Mouse (Mus musculus): ENCODE results near the gene Parp8.

Gene Parp8

GRCm38 (mm10) chr13:117018676-117019075 is 6.7 kb downstream of the Parp8 start:
- DNase-seq (ENCODE audit: low read depth, low spot score): no peak

GRCm38 (mm10) chr13:117013516-117013915 is 11.8 kb downstream of the Parp8 start:
- no peak for DNase-seq (ENCODE audit: low read depth, low spot score)

DNA sequence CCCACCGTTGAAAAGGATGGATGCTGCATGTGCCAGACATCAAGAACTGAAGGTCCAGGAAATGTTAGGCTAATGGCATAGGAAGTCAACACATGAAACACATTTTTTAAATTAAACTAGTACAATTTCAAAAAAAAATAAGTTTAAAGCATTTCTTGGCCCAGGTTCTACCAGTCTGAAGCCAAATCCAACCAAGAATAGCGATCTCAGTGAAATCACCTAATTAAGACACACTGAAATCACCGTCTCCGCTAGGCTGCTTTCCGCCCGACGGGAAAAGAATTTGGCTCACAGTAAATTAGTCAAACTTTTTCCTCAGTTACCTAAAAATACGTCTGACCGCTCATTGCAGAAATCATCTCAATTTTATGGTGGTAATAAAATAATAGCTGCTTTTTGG is 13.3 kb downstream of the Parp8 start:
- DNase-seq (ENCODE audit: low read depth, low spot score): no peak

DNA sequence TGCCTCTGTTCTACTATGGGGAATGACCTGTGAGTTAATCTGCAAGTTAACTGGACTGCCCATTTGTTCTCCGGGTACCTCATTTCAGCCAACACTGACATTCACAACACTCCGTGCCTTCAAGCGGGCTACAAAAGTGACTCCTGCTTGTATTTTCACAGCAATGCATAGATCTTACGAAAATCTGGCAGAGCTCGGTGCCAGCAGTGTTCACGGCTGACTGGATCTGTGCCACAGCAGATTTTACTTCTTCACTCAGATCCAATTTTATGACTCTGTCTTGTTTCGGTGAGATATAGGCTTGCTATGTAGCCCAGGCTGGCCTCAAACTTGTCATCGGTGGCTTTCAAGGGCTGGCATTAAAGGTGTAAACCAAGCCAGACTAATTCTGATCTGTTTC is 15.2 kb downstream of the Parp8 start:
- no peak for DNase-seq (ENCODE audit: low read depth, low spot score)

GRCm38 (mm10) chr13:117008021-117009015 is 17.0 kb downstream of the Parp8 start:
- DNase-seq (ENCODE audit: low read depth, low spot score): no peak

DNA sequence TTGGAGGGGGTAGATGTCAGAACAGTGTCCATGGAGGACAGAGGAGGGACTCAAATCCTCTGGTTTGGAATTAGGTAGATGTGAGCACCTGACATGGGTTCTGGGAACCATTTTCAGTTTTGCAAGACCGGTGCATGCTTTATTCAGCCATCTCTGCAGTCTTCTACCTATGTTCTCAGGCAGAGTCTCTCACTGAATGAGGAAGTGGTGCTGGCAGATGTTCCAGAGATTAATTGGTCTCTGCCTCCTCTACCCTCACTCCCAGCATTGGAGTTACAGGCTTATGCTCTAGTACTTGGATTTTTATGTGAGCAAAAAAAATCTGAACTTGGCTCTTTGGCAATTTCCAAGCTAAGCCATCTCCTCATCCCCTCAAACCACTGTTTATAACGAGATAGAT is 17.8 kb downstream of the Parp8 start:
- DNase-seq (ENCODE audit: low read depth, low spot score): no peak

- DNase-seq (ENCODE audit: low read depth, low spot score): no peak
These were observed 18.7 kb downstream of the Parp8 start for GRCm38 (mm10) chr13:117006638-117007037.

GRCm38 (mm10) chr13:117000493-117000892 is 24.8 kb downstream of the Parp8 start:
- peak; percentile 10 for DNase-seq (ENCODE audit: low read depth, low spot score)

- no peak for DNase-seq (ENCODE audit: low read depth, low spot score)
These were observed 33.8 kb downstream of the Parp8 start for GRCm38 (mm10) chr13:116991560-116991959.

- DNase-seq (ENCODE audit: low read depth, low spot score): no peak
These were observed 35.0 kb downstream of the Parp8 start for GRCm38 (mm10) chr13:116990327-116990726.

DNA sequence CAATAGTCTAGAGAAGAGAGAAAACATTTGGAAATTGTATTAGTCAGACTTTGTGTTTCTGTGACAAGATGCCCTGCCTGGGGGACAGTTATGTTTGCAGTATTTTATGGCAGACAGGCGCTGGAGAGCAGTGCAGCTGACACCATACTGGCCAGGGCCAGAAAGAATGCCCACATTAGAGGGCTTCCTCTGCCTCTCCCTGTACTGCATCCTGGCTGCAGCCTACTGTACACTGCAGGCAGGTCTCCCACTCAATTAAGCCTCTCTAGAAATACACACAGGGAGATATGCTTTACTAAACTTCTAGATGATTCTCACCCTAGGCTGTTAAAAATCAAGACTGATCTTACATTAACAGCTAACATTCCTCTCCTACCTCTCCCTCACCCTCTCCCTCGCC is 36.6 kb downstream of the Parp8 start:
- DNase-seq (ENCODE audit: low read depth, low spot score): no peak

DNA sequence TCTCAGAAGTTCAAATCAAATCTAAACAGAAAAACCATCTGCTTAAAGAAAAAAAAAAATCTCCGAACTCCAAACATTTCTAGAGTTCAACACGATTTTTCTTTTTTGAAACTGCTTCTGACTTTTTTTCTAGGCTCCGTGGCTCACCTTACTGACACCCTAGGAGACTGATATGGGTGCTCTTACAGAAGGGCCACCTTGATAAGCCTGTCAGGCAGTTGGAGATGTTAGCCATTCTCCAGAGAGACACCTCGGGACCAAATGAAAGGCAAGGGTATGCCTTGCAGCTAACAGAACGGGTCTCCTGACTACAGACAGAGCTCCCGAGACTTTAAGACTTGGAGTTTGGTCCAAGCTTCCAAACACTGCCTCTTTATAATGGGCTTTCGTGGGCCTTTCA is 37.1 kb downstream of the Parp8 start:
- no peak for DNase-seq (ENCODE audit: low read depth, low spot score)

GRCm38 (mm10) chr13:116987284-116987683 is 38.1 kb downstream of the Parp8 start:
- DNase-seq (ENCODE audit: low read depth, low spot score): no peak

DNA sequence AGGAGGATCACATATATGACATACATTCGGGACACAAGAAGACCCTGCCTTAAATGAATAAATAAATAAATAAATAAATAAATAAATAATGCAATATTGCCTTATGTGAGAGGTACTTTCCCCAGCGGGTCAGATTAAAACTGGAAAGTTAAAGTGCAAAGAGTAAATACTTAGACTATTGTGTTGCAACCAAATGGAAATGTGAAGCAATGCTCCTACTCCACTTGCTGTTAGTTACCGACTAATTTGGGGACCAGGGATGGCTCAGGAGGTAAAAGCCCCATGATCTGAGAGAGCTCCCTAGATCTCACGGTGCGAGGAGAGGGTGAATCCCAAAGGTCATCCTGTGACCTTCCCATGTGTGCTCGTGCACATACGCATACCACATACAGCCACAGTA is 38.7 kb downstream of the Parp8 start:
- DNase-seq (ENCODE audit: low read depth, low spot score): no peak

DNA sequence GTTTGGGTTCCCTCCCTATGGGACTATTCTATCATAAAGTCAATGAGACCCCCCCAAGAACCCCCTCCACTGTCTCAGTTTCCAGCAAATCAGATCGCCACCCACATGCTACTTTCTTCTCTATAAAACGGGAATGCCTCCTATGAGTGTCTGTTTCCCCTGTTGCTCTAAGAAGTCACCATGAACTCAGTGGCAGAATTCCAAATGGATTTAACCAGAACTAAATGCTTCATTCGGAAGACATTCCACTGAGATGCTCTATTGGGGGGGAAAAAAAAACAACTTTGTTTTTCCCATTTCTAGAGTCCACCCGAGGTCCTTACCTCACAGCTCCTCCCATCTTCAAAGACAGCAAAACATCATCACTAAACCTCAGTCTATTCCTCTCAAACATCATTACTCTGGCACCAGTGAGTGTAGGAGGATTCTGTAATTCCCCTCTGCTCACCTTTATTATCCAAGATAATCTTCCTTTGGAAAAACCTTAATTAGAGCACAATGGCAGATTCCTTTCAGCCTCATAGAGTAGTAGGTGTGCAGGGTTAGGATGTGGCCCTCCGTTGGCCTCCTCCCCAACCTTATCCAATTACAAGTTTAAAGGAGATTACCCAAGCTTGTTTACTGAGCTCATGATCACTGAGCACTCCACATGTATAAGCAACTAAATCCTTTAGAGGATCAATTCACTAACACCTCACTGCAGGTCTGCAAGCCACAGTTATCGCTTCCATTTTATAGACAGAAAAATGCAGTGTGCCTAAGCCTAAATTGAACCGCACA is 51.1 kb downstream of the Parp8 start:
- no peak for DNase-seq (ENCODE audit: low read depth, low spot score)

GRCm38 (mm10) chr13:116973491-116973890 is 51.8 kb downstream of the Parp8 start:
- DNase-seq (ENCODE audit: low read depth, low spot score): no peak

- no peak for DNase-seq (ENCODE audit: low read depth, low spot score)
These were observed 53.2 kb downstream of the Parp8 start for GRCm38 (mm10) chr13:116972036-116972611.

DNA sequence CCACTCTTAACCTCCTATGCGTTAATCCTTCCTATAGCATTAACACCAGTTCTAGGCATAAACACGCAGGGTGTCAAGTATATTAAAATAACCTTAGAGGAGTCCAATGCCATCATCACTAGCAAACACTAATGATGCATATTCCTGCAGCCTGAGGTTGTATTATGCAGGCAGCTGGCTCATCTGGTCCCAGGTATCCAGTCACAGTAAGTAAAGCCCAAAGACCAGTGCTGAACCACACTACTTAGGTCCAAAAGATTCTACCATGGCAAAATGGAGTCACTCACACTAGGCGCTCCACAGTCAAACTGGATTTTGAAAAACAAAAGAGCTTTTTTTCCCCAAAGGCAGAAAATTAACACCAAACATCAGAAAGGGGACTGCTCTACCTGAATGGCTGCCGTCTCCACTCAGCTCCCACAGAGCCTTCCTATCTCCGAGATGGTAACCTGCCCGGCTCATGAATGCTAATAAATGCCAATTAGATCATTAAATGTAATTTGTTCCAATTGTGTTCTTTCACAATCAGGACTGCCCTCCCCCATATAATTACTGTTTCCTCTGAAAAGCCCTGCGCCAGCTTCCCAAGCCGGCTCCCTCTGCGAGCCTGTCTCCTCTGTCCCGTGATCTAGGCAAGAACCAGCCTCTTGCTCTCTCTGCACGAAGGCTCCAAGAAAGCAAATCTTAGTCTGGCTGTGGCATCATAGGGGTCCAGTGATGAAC is 54.5 kb downstream of the Parp8 start:
- DNase-seq (ENCODE audit: low read depth, low spot score): no peak

- DNase-seq (ENCODE audit: low read depth, low spot score): no peak
These were observed 55.7 kb downstream of the Parp8 start for GRCm38 (mm10) chr13:116969650-116970049.

DNA sequence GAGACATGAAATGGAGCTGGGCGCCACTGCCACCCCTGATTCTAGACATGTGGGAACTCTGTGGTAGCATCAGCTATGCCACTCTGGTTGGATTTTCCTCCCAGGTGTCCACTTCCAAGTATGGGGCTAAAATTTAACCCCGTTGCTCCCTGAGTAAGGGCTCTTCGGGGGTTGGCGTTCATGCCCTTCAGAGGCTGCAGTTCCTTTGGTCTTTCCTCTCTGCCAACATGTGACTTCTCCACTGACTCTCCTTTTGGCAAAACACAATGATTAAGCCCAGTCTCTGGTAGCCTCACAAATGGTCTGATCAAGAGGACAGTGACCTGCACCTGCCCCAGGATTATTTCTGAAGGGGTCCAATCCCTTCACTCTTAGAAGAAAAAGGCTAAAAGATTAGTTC is 56.4 kb downstream of the Parp8 start:
- DNase-seq (ENCODE audit: low read depth, low spot score): no peak

GRCm38 (mm10) chr13:116967459-116967858 is 57.9 kb downstream of the Parp8 start:
- DNase-seq (ENCODE audit: low read depth, low spot score): no peak

All from 3T3-L1 (cell line).